Mouse (Mus musculus) thymus, adult 2 months (tissue): ENCODE data around the gene Emsy.

Source experiments
- CTCF ChIP-seq: fragments of 200-500 bp; IDR thresholded peaks from 2 replicates; pipeline ENCODE4 v1.5.1; 2012; ENCODE audit warnings: mild to moderate bottlenecking, control low read depth, low read length, moderate library complexity, borderline replicate concordance; ENCODE audit not compliant: control insufficient read depth, poor library complexity, insufficient read depth; ENCODE audit errors: extremely low read depth
- POLR2A ChIP-seq: fragments of 200-500 bp; IDR thresholded peaks from 2 replicates; pipeline ENCODE4 v1.6.1; 2012; ENCODE audit warnings: mild to moderate bottlenecking, low read length, control low read depth, moderate library complexity; ENCODE audit not compliant: control insufficient read depth, poor library complexity, insufficient read depth; ENCODE audit errors: extremely low read depth

DNA sequence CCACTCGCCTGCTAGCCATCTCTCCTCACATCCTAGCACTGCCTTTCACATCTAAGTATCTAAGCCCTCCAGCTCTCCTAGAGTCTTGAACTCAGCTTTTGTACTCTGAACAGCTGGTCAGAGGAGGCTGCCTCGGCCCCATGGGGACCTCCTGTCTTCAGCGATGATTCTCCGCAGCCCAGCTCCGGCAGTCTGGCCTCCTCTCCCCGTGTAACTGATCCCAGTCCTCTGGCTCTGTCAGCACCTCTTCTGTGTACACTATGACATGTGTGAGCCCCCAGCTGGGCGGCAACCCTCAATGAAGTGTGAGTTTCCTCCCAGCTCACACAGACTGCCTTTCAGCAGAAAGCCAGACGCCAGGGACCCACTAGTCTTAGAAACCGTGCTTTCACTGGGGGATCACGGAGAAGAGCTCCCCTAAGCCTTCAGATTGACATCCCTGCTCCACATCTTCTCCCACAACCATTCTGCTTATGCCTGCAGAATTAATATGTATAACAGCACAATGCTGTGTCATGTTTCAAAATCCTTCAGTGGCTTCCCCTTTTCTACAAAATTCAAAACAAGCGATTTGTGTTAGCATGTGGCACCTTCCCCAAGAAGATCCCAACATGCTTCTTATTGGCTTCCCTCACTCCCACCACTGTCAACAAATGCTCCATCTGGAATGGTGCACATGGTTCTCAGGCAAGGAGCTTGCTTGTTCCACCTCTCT lies 15.8 kb upstream of the Emsy start:
- TF ChIP-seq CTCF: no peak
- TF ChIP-seq POLR2A: no peak
